Mouse (Mus musculus) CH12.LX (cell line): ENCODE data around the gene Gpsm1. TPM values are rescaled to one million over a fixed set of nuclear protein-coding genes. Genes with fewer than 3 reads are reported as not detected.

ENCODE experiments used
- DNase-seq: peaks from one replicate; pipeline ENCODE4 v3.0.0-alpha.2; 2013; ENCODE audit errors: extremely low read depth
- H3K27ac ChIP-seq: 2 replicates; pipeline ENCODE4 v1.5.1; 2012; ENCODE audit warnings: low read depth, mild to moderate bottlenecking, control low read depth, moderate library complexity; ENCODE audit not compliant: insufficient read depth
- H3K27me3 ChIP-seq: replicated peaks from 2 replicates; pipeline ENCODE3; 2012; ENCODE audit warnings: inconsistent platforms
- H3K36me3 ChIP-seq, 2 experiments: replicated peaks in 1 of 2; 2 replicates each; pipeline versions ENCODE3 to v1.6.1; 2012; ENCODE audit warnings: inconsistent platforms in 1 of 2, low read length in 1 of 2, mild to moderate bottlenecking in 1 of 2, mixed read lengths in 1 of 2, moderate library complexity in 1 of 2; ENCODE audit not compliant: control insufficient read depth in 1 of 2, insufficient read depth in 1 of 2
- H3K4me1 ChIP-seq, 2 experiments: 2 replicates each; pipeline ENCODE4 v1.6.1; 2012; ENCODE audit warnings: inconsistent platforms in 1 of 2, moderate library complexity in 1 of 2; ENCODE audit not compliant: insufficient read depth in 2 of 2, control insufficient read depth in 1 of 2
- H3K4me2 ChIP-seq: 2 replicates; pipeline ENCODE4 v1.6.1; 2012; ENCODE audit warnings: low read depth, mild to moderate bottlenecking, control low read depth; ENCODE audit not compliant: poor library complexity, insufficient read depth, severe bottlenecking
- H3K4me3 ChIP-seq, 3 experiments: fragments of 150-350 bp in 1 of 3; sonication (generic) in 1 of 3; replicated peaks in 1 of 3; 2 replicates each; pipeline versions ENCODE3 to v1.5.1; 2011 to 2012; ENCODE audit warnings: low read depth in 2 of 3, low read length in 2 of 3, mild to moderate bottlenecking in 2 of 3, moderate library complexity in 2 of 3, control low read depth in 1 of 3, improper control_type of control experiment in 1 of 3, inconsistent platforms in 1 of 3, mixed read lengths in 1 of 3; ENCODE audit not compliant: poor library complexity in 1 of 3
- H3K79me2 ChIP-seq: replicated peaks from 2 replicates; pipeline ENCODE4 v1.6.1; 2012; ENCODE audit warnings: mild to moderate bottlenecking, moderate library complexity; ENCODE audit not compliant: control insufficient read depth, poor library complexity, insufficient read depth, severe bottlenecking; ENCODE audit errors: extremely low read depth
- H3K9ac ChIP-seq: 2 replicates; pipeline ENCODE4 v1.6.1; 2012; ENCODE audit warnings: low read depth, mild to moderate bottlenecking, control low read depth, moderate library complexity; ENCODE audit not compliant: insufficient read depth
- H3K9me3 ChIP-seq: replicated peaks from 2 replicates; pipeline ENCODE3; 2012; ENCODE audit warnings: low read length, inconsistent platforms, mixed read lengths
- BHLHE40 ChIP-seq: IDR thresholded peaks from 2 replicates; pipeline ENCODE4 v1.6.1; 2011; ENCODE audit warnings: mild to moderate bottlenecking, low read depth, low read length, improper control_type of control experiment
- CHD1 ChIP-seq: IDR thresholded peaks from 2 replicates; pipeline ENCODE4 v1.6.1; 2012; ENCODE audit warnings: low read depth, low read length, improper control_type of control experiment, inconsistent platforms
- CTCF ChIP-seq, 2 experiments: IDR thresholded peaks in 1 of 2; conservative IDR thresholded peaks in 1 of 2; 2 replicates each; pipeline ENCODE4 v1.5.1; 2011 to 2012; ENCODE audit warnings: low read depth in 2 of 2, low read length in 2 of 2, improper control_type of control experiment in 1 of 2, inconsistent platforms in 1 of 2, mild to moderate bottlenecking in 1 of 2, moderate library complexity in 1 of 2
- E2F4 ChIP-seq: IDR thresholded peaks from 2 replicates; pipeline ENCODE4 v1.6.1; 2011; ENCODE audit warnings: low read depth, low read length, improper control_type of control experiment; ENCODE audit not compliant: insufficient replicate concordance
- ELF1 ChIP-seq: IDR thresholded peaks from 2 replicates; pipeline ENCODE4 v1.6.1; 2014; ENCODE audit warnings: low read depth, mild to moderate bottlenecking, inconsistent platforms, low read length, improper control_type of control experiment
- ETS1 ChIP-seq: conservative IDR thresholded peaks from 2 replicates; pipeline ENCODE4 v1.6.1; 2012; ENCODE audit warnings: low read depth, mild to moderate bottlenecking, inconsistent platforms, low read length, improper control_type of control experiment, moderate library complexity
- GABPA ChIP-seq: IDR thresholded peaks from 2 replicates; pipeline ENCODE4 v1.6.1; 2012; ENCODE audit warnings: low read depth, low read length, improper control_type of control experiment, inconsistent platforms; ENCODE audit not compliant: insufficient replicate concordance
- HCFC1 ChIP-seq: IDR thresholded peaks from 2 replicates; pipeline ENCODE4 v1.6.1; 2012; ENCODE audit warnings: low read depth, mild to moderate bottlenecking, inconsistent platforms, low read length, improper control_type of control experiment
- IRF4 ChIP-seq: IDR thresholded peaks from 2 replicates; pipeline ENCODE4 v1.6.1; 2014; ENCODE audit warnings: low read depth, mild to moderate bottlenecking, inconsistent platforms, low read length, improper control_type of control experiment
- JUN ChIP-seq: IDR thresholded peaks from 2 replicates; pipeline ENCODE4 v1.6.1; 2011; ENCODE audit warnings: low read depth, mild to moderate bottlenecking, low read length, improper control_type of control experiment, moderate library complexity; ENCODE audit not compliant: insufficient read depth
- JUND ChIP-seq: conservative IDR thresholded peaks from 2 replicates; pipeline ENCODE4 v1.6.1; 2011; ENCODE audit warnings: low read depth, low read length, improper control_type of control experiment
- KAT2A ChIP-seq: IDR thresholded peaks from 2 replicates; pipeline ENCODE4 v1.6.1; 2012; ENCODE audit warnings: low read length, improper control_type of control experiment, inconsistent platforms; ENCODE audit not compliant: insufficient replicate concordance
- MAFK ChIP-seq: IDR thresholded peaks from 2 replicates; pipeline ENCODE4 v1.6.1; 2011; ENCODE audit warnings: low read length, improper control_type of control experiment; ENCODE audit not compliant: insufficient replicate concordance
- MAX ChIP-seq: IDR thresholded peaks from 2 replicates; pipeline ENCODE4 v1.6.1; 2011; ENCODE audit warnings: low read length, improper control_type of control experiment
- MXI1 ChIP-seq: IDR thresholded peaks from 2 replicates; pipeline ENCODE4 v1.6.1; 2011; ENCODE audit warnings: mild to moderate bottlenecking, low read depth, low read length, improper control_type of control experiment
- NELFE ChIP-seq: IDR thresholded peaks from 2 replicates; pipeline ENCODE4 v1.6.1; 2011; ENCODE audit warnings: low read depth, low read length, improper control_type of control experiment
- POLR2AphosphoS2 ChIP-seq: IDR thresholded peaks from 2 replicates; pipeline ENCODE4 v1.6.1; 2011; ENCODE audit warnings: low read depth, low read length, improper control_type of control experiment
- RAD21 ChIP-seq: IDR thresholded peaks from 2 replicates; pipeline ENCODE4 v1.6.1; 2011; ENCODE audit warnings: low read depth, mild to moderate bottlenecking, low read length, improper control_type of control experiment, moderate library complexity
- SMC3 ChIP-seq: IDR thresholded peaks from 2 replicates; pipeline ENCODE4 v1.6.1; 2011; ENCODE audit warnings: low read depth, low read length, improper control_type of control experiment
- TBP ChIP-seq: conservative IDR thresholded peaks from 2 replicates; pipeline ENCODE4 v1.6.1; 2011; ENCODE audit warnings: low read depth, low read length, improper control_type of control experiment
- USF1 ChIP-seq: IDR thresholded peaks from 2 replicates; pipeline ENCODE4 v1.6.1; 2014; ENCODE audit warnings: low read depth, mild to moderate bottlenecking, inconsistent platforms, low read length, improper control_type of control experiment
- USF2 ChIP-seq: conservative IDR thresholded peaks from 2 replicates; pipeline ENCODE4 v1.6.1; 2011; ENCODE audit warnings: low read depth, low read length, improper control_type of control experiment
- ZC3H11A ChIP-seq: IDR thresholded peaks from 2 replicates; pipeline ENCODE4 v1.6.1; 2012; ENCODE audit warnings: low read depth, mild to moderate bottlenecking, inconsistent platforms, low read length, improper control_type of control experiment
- ZKSCAN1 ChIP-seq: IDR thresholded peaks from 2 replicates; pipeline ENCODE4 v1.6.1; 2012; ENCODE audit warnings: low read depth, inconsistent platforms, low read length, improper control_type of control experiment, borderline replicate concordance
- ZMIZ1 ChIP-seq: IDR thresholded peaks from 2 replicates; pipeline ENCODE4 v1.6.1; 2012; ENCODE audit warnings: low read depth, mild to moderate bottlenecking, inconsistent platforms, low read length, improper control_type of control experiment
- ZNF384 ChIP-seq: IDR thresholded peaks from 2 replicates; pipeline ENCODE4 v1.6.1; 2012; ENCODE audit warnings: low read depth, low read length, improper control_type of control experiment, inconsistent platforms
- dilution Hi-C: fragments of 300-500 bp; cut with MboI; formaldehyde crosslinking; loops from 2 replicates; pipeline ENCODE4 v1.14.3; 2020; ENCODE audit warnings: low sequenced_read_pairs; ENCODE audit not compliant: extremely low pct_unique_long_range_greater_than_20kb, extremely low pct_ligation_motif_present
- in situ Hi-C: fragments of 300-500 bp; cut with MboI; formaldehyde crosslinking; loops from 3 replicates; pipeline ENCODE4 v1.14.3; 2019; ENCODE audit warnings: low sequenced_read_pairs, low pct_ligation_motif_present, low pct_unique_long_range_greater_than_20kb, mixed read lengths
- polyA plus RNA-seq: library from polyadenylated mRNA; unstranded; fragments of >175 nt; gene quantifications from 2 replicates; pipeline ENCODE4 v1.2.1, GENCODE M21; 2012; ENCODE audit warnings: low read depth; ENCODE audit not compliant: insufficient read length
- total RNA-seq, 2 experiments: library from RNA; depleted of rRNA; stranded (reverse); fragments of 300-350 nt in 1 of 2; fragments of >200 nt in 1 of 2; gene quantifications; 2 replicates each; pipeline ENCODE4 v1.2.3; 2012 to 2014

Gpsm1 gene
- total and polyA plus RNA-seq, 3 experiments, result 3.2 to 8.1 (median 3.6) TPM

DNA sequence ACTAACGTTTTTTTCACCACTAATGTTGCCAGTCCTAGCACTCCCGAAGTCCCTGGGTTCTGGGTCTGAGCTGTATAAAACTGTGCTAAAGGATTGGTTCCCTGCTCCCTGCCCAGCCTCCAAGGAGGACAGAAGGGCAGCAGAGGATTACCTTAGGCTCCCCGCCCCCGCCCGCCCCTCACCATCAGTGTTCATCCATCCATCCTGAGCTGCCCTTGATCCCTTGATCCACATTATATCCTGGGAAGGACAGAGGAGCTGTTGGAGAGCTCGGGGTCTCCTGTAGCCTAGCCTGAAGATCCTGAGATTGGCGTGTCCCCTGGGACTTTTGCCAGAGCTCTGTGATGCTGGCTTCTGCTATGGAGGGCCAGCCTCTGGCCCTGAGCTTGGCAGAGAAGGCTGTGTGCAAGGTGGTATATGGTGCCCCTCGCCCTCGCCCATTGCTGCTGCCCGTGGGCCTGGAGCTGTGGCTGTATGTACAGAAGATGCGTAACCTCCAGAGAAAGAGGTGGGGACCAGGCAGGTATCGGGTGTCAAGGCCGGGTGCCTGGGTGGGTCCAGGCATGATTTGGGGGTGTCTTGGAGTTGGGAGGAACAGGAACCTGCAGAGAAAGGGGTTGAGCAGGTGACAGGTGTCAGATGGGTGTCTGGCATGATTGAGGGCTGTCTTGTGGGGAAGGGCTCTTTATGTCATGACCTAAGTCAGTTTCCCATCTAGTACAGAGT is 4.4 kb downstream of the Gpsm1 start:
- Histone ChIP-seq H3K9me3 (no peaks in the 10 kb centered on the region), H3K4me1 (peaks cover 11 to 15% of the 10 kb centered on the region in 2 experiments), H3K4me3 (no peak overlapping the region), H3K36me3 (peaks cover 0 to 2% of the 10 kb centered on the region in 2 experiments), H3K79me2 (no peaks in the 10 kb centered on the region), H3K27ac (no peak overlapping the region), H3K9ac (no peak overlapping the region), H3K27me3 (peaks cover 68% of the 10 kb centered on the region), H3K4me2 (no peak overlapping the region)
- no peak for TF ChIP-seq MXI1
- TF ChIP-seq CTCF (conservative IDR thresholded peaks at IDR 0.05 in 1 of 2, IDR thresholded peaks at IDR 0.05 in 1 of 2; ENCODE audit: low read depth in 2 of 2, low read length in 2 of 2), result no peak
- TF ChIP-seq MAX, result no peak
- no peak for TF ChIP-seq USF2
- no peak for TF ChIP-seq ETS1
- no peak for TF ChIP-seq NELFE
- no peak for TF ChIP-seq ZMIZ1
- TF ChIP-seq CHD1, result no peak
- TF ChIP-seq SMC3, result no peak
- no peak for TF ChIP-seq HCFC1
- dilution Hi-C loops (no loop called here), in situ Hi-C loops (no loop called here)
- DNase-seq, result no peak

DNA sequence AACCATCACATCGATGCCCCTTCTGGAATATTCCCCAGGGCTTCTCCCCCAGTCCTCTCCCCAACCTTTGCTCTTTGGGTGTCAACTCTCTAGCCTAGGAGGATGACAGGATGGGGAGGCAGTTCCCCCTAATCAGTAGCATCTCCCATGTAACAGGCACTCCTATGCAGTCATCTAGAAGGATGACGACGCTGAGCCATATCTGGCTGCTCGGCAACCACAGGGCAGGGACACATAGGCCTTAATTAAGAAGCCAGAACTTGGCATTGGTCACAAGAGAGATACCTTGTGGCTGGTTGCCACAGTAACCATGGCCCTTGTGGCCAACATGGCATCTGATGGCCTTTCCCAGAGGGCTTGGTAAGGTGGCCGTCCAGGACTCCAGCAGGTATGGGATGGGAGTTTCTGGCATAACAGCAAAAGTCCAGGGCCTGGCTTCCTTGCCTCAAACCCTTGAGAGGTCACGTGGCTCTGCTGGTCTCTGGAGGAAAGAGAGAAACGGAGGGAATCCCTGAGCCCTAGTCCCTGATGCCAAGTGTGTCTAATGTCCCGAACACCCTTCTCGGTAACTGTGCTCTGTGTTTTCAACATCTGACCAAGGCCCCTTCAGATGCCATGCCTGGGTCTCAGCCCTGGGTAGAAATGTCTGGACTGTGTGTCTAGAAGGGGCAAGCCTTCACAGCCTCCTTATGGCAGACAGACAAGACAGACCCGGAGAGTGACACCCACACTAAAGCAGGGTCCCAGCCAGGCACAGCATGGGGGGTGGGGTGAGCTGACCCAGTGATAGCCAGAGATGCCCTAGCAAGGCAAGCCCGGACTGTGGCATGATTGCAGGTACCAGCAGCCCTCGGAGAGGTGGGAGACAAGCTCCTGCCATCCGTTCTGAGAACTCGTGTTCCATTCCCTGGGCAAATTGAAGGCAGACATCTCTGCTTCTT is 5.2 kb downstream of the Gpsm1 start:
- Histone ChIP-seq H3K36me3 (peaks cover 0 to 2% of the 10 kb centered on the region in 2 experiments), H3K27ac (no peak overlapping the region), H3K4me2 (no peak overlapping the region), H3K79me2 (no peaks in the 10 kb centered on the region), H3K9me3 (no peaks in the 10 kb centered on the region), H3K4me1 (peaks cover 9 to 18% of the 10 kb centered on the region in 2 experiments), H3K4me3 (no peak overlapping the region), H3K9ac (no peak overlapping the region), H3K27me3 (peaks cover 60% of the 10 kb centered on the region)
- DNase-seq, result no peak
- dilution Hi-C loops, result no loop called here
- TF ChIP-seq MXI1, result no peak
- TF ChIP-seq CTCF (conservative IDR thresholded peaks at IDR 0.05 in 1 of 2, IDR thresholded peaks at IDR 0.05 in 1 of 2; ENCODE audit: low read depth in 2 of 2, low read length in 2 of 2), result no peak
- TF ChIP-seq SMC3, result no peak
- TF ChIP-seq ZC3H11A, result no peak
- TF ChIP-seq POLR2AphosphoS2, result no peak
- TF ChIP-seq JUN, result no peak
- TF ChIP-seq TBP, result no peak
- TF ChIP-seq MAFK, result no peak
- TF ChIP-seq JUND, result no peak
- no peak for TF ChIP-seq BHLHE40
- TF ChIP-seq E2F4, result no peak
- no peak for TF ChIP-seq IRF4
- TF ChIP-seq ZNF384, result no peak
- no peak for TF ChIP-seq MAX
- TF ChIP-seq RAD21, result no peak
- TF ChIP-seq KAT2A, result no peak
- TF ChIP-seq ZKSCAN1, result no peak
- no peak for TF ChIP-seq USF1
- TF ChIP-seq GABPA, result no peak
- TF ChIP-seq ELF1, result no peak
- in situ Hi-C loops, result no loop called here
